Mouse (Mus musculus) adrenal gland, adult 18-20 months (tissue): Measurements from ENCODE around the gene Terb1. TPM values are rescaled to one million over a fixed set of nuclear protein-coding genes. Genes with fewer than 3 reads are reported as not detected.

Experiments
- DNase-seq, 2 experiments: peaks; one replicate each; pipeline ENCODE4 v3.0.0; 2021 to 2022; ENCODE audit warnings: low spot score in 2 of 2
- long read RNA-seq, 2 experiments: library from polyadenylated mRNA; stranded (forward); transcript quantifications; one replicate each; pipeline ENCODE4 v2.0.0; 2021
- total RNA-seq, 2 experiments: library from RNA; stranded (reverse); gene quantifications; 1 replicate in 1 of 2; 2 replicates in 1 of 2; pipeline ENCODE4 v1.2.3; 2021

Gene Terb1
- under 1 TPM in 1 of 2 experiments, not detected in 1; 0.19 TPM for total RNA-seq
- long read RNA-seq, experiment 1 = 0 reads
- long read RNA-seq, experiment 2 = 0 reads

DNA sequence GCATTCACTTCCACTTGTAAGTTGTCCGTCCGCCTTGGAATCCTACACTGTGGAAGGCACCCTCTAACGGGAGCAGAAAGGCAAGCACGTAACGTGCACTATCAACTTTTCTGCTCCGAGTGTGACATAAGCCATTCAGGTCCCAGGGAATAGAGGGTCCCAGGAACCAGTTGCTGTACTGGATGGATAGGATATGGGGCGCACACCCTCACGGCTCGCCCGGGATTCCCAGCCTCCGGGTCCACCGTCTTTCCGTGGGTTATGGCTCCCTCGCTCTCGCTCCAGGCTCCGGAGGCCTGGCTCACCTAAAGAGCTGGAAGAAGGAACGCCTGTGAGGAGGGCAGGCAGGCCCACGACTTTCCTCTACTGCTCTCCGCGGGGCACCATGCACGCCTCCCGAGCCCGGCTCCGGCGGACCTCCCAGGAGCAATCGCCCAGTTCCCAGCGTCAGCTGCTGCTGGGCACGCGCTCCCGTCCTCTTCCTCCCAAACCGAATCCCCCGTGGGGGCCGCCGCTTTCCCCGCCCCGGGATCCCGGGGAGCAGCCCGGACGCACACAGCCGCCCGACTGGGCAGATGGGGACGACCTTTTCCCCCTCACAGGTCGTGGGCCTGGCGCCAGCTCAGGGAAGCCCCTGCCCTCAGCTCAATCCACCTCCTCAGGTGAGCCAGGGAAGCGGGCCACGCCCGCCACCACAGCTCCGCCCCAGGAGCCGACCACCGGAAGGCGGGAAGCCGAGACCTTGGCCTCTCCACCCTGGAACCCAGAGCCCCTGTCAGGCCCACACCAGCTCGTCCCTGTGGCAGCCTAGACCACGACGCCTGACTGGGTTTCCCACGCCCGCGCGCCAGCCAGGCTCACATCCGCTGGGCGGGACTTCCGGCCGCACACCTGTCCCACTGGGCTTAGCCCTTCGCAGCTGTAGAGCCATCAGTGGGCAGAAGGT, at the start of gene Terb1:
Gene Terb1, minus strand, starts transcription at position 850 of the 946 bp plus-strand sequence.
- peak; percentile 7 to 37 for DNase-seq

DNA sequence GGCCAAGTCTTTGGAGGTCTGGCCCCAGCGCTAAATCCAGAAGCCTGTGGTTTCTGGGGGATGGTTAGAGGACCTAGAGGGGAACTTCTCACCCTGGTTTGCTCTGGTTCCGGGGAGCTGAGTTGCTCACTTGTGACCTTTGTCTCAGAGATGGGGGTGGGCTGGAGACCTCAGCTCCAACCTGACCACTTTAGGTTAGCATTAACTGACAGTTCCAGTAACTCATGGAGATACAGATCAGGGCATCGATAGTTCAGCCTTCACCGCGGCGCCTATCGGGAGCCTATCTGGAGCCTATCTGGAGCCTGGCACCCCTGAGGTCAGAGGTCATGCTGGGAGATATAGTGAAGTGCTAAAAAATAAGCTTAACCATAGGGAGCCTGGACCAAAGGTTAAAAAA, 47.5 kb upstream of the Terb1 start:
- no peak for DNase-seq

DNA sequence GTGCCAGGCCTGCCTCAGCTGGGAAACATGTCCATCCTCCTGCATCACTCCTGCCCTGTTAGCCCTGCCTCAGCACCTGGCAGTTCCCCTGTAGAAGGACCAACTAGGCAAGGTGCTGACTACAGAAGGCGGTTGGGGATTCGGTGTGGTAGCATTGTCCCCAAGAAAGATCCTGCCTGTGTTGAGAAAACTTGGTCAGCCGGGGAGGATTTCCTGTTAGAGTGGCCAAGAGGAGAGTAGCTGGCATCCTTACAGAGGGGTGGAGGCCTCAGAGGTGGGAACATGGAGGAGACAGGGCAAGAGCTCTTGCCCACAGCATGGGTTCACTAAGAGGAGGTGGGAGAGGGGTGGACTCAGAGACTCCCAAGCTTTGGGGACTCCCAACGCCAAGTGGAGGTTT, 45.5 kb upstream of the Terb1 start:
- no peak for DNase-seq

DNA sequence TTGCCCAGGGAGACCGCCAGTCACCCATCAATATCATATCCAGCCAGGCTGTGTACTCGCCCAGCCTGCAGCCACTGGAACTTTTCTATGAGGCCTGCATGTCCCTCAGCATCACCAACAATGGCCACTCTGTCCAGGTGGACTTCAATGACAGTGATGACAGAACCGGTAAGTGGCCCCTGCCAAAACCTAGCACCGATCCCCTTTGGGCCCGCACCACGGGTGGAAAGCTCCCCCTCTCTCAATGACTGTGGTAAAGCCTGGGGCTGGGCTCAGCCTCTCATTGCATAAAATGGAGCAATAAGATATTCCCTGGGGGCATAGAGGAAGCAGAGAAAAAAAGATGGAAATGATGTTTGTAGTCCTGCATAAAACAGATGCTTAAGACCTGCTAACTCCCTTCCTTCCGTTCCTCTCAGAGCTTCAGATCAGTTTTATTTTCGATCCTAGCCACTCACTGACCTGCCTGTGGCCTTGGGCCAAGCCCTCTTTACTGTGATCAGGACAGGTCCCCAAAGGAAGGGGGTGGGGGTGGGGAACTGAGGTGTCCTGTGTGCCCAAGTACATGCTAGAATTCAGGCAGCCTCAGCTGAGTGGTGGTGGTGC, 33.8 kb upstream of the Terb1 start:
- DNase-seq = no peak

DNA sequence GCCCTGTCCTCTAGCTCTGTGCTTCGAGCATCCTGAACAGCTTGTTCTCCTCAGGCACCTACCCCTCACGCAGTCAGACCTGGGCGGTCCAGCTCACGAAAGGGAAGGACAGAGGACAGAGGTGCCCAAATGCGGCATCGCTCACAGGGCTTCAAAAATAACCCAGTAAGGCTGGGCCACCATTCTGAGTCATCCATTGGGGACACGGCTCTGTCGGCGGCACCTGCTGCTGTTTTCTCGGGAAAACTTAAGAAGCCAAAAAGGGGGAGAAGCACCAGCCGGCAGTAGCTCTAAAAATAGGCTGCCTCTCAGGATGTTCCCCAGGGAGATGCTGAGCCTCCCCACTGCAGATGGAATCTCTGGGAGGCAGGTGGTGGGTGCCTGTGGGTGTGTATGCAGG, 32.5 kb upstream of the Terb1 start:
- DNase-seq = no peak

DNA sequence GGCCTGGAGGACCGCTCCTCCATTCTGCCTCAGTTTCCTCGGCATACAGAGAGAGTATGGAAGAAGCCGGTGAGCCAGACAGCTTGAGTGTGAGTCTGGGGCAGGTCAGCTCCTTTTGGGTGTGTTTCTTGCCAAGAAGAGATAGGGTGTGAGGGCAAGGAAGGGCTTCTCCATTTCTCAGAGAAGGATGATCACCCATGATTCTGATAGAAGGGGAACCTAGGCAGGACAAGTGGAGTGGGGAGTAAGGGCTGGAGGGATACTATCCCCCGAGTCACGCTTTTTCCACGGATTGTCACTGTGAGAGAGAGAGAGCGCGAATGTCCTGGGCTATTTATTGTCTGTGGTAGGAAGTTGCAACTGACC, 31.8 kb upstream of the Terb1 start:
- no peak for DNase-seq

DNA sequence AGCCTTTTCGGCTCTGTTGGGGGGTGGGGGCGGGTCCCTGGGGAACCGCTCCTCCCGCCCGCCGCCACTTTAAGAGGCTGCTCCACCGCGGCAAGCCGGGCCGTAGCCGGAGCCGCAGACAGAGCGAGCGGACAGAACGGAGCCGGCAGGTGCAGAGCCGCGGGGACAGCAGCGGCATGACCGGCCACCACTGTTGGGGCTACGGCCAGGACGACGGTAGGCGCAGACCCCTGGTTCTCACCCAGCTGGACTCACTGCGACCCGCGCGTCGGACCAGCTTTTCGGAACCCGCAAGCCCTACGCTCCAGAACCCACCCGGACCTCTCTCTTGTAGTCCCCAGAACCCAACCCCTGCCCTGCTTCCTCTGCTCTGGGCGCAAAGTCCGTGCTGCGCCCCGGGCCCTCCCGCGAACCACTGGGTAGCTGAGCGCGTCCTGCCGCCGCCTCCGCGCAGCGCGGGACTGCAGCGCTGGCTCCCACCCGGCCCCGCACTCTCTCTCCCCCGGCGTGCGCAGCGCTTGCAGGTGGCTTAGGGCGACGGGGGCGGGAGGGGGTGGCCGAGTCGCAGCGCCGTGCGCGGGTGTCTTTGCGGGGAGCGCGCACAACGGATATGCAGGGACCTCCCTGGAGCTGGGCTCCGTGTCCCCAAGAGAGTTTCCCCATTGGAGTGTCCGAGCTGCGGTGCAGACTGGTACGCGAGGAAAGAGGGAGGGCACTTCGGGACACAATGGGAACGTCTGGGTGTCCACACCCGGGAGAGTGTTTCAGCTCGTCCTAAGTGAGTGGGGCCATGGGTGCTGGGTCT, 31.2 kb upstream of the Terb1 start:
- peak in 1 of 2 experiments; percentile 33 for DNase-seq

DNA sequence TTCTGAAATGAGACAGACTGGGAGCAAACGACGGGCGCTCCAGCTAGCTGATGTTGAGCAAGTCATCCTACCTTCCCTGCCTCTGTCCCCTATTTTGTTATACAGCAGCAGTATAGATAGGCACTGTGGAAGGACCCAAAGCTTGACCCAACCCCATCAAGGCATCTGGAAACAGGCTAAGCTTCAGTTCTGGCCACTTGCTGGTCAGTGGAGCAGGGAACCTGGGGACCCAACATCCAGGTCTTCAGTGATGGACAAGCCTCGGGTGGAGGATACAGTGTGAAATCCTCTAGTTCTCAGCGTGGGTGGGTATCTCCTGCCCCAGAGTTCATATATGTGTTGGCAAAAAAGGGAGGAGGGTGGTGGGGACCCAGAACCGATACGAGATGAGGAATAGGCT, 30.5 kb upstream of the Terb1 start:
- DNase-seq = no peak

DNA sequence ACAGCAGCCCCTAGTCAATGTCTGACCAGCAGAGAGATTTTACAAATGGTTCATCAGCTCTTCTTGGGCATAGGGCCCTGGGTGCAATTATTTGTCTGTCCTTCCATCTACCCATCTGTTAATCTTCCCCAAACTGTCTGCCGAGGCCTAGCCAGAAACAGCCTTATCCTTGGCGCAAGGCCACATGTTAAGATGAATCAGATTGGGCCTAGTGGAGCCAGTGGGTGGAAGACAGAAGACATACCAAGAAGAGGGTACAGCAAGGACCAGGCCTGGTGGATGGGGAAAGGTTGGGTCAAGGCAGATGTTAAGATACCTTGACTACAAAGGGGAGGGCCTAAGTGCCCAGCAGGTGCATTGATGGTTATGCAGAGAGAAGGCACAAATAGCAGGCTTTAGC, 29.9 kb upstream of the Terb1 start:
- DNase-seq = peak in 1 of 2 experiments; percentile 46

DNA sequence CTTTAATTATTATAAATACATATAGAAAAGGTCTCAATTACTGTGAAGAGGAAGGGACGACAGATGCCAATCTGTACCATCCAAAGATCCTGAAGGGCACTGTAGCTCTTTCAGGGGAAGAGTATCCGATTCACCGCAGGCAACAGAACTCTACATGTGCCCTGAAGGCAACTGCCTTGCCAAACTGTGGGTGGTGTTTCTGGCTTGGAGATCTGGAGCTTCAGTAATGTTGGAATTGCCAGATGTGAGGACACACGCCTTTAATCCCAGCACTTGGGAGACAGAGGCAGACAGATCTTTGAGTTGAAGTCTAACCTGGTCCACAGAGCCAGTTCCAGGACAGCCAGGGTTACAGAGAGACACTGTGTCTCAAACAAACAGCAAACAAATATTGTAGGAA, 29.2 kb upstream of the Terb1 start:
- no peak for DNase-seq

DNA sequence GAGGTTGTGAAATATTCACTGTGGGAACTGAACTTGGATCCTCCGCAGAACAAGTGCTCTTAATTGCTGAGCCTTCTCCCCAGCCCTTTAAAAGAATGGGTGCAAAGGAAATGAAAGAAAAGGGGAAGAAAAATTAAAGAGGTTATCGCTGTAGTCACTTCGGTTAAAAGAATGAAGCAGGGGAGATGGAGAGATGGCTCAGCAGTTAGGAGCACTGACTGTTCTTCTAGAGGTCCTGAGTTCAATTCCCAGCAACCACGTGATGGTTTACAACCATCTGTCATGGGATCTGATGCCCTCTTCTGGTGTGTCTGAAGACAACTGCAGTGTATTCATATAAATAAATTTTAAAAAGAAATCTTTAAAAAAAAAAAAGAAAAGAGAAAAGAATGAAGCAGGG, 26.3 kb upstream of the Terb1 start:
- DNase-seq = no peak

DNA sequence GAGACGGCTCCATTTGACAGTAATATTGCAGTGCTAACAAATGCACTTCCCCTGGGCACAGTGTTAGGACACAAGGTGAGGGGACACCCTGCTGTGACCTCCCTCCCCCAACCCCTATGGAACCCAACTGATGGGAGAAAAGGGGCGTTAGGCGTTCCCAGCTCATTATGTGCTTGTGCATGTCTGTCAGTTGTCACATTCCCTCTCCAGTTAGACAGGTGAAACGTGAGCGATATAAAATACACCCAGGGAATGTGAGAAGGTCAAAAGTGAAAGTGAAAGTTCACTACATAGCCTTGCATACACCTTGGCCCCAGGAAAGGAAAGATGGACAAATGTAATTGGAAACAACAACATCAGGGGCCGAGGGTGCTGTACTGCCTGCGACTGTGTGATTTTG, 25.7 kb upstream of the Terb1 start:
- DNase-seq = no peak

DNA sequence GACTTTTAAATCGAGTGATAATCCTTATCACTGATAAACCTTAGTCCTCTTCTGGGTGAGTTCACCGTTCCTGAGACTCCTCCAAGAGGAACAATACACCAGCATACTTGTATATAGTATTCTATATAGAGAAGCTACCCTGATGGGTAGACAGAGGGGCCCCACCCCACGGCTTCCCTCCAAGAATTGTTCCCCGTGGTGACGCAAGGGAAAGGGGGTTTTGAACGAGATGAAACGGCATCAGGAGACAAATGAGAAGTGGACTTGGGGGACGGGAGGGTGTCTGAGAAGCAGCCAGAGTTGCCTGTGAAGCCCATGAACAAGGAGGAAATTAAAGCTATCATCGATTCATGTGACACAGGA, 25.1 kb upstream of the Terb1 start:
- DNase-seq = peak in 1 of 2 experiments; percentile 38

DNA sequence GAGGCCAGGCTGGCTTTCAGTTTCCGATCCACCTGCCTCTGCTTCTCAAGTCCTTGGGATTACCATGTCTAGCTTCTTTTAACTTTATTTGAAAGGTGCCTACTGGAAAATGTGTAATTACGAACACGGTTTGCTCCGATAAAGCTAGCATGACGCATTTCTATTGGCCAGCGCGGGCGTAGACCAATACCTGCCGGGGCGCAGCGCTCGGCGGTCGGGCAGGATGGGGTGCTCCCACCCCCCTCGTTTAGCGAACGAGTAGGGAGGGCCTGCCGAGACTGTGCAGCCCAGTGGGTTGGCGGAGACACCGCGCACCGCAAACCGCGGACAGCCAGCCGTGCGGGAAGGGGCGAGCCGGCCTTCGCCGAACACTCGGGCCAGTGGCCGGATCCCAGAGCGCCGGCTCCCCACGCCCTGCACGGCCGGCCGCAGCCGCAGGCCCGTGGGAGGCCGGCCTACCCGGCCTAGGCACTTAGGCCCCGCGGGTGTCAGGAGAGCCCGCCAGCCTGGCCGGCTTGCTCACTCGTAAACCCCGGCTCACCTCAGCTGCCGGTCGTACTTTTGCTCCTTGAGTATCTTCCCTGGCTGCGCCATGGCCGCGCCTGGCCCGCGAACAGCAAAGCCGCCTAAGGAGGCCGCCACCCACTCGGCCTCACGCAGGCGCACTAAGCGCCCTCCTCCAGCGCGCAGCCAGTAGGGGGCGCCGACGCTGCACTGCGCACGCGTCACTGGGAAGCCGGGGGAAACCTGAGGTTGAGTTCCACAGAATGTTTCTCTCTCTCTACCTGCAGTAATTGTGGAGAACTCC, 24.5 kb upstream of the Terb1 start, which contains the start of the genes Nae1 and Car7:
Gene Nae1, minus strand, starts transcription at position 667 of the 808 bp plus-strand sequence.
Gene Car7, plus strand, starts transcription at position 719 of the 808 bp plus-strand sequence.
- peak; percentile 97 for DNase-seq

DNA sequence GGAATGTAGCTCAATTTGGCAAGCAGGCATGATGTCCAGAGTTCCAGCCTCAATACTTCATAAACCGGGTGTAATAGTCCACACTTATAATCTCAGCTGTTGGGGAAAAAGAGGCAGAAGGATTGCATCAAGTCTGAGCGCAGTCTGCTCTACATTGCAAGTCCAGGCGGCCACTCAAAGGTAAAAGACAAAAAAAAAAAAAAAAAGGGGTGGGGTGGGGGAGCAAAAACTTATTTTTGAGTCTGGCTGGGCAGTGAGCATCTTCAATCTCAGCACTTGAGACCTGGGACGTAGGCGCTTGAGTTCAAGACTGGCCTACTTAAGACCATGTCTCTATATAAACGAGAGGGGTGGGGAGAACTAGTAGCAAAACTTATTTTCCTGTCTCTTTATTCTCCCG, 23.8 kb upstream of the Terb1 start:
- DNase-seq = no peak

DNA sequence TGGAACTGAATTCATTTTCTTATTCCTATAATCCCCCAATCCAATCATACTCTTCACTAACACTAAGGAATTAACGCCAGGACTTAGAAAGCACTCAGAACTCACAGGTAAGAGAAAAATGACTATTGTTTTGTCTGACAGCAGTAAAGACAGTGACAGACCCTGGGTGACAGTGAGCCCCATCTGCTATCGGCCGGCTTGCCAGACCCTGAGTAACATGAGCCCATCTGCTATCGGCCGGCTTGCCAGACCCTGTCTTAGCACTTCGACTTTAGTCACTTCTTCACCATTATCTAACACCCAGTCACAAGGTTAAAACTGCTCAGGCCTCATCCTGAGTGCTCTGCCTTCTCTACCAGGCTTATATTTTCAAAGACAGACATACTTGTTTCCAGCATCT, 20.0 kb upstream of the Terb1 start:
- no peak for DNase-seq

DNA sequence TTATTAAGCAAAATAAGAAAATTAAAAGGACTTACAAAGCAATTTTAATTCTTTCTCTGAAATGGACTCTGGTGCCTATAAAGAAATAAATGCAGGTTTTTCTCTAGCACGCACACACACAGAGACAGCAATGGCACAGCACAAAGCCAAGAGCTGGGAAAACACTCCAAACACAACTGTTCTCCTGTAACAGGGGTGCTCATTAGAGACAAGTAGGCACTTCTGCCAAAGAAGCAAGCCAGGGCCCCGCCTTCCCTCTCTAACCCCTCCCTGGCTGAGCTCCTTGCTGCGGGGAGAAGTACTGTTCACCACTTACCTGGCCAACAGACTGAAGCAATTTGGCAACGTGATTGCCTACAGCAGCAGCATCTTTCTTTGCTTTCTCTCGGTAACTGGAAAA, 8.2 kb upstream of the Terb1 start:
- no peak for DNase-seq

DNA sequence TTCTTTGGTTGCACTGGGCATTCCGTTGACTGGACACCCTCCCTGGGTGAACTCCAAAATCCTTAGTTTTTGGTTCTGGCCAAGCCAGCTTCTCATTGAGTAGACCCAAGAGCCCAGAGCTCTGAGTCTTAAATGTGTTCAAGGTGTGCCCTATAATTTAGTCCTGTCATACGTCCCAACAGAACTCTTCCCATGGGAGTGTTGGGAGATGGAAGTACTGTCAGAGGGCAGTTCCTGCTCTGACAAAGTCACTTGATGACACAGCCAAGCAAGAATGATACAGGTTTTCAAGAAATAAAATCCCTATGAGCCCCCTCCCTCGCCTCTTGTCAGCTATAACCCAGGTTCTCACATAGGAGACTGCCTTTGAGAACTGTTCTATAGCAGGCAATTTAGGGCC, 424 bp upstream of the Terb1 start:
- DNase-seq = no peak

DNA sequence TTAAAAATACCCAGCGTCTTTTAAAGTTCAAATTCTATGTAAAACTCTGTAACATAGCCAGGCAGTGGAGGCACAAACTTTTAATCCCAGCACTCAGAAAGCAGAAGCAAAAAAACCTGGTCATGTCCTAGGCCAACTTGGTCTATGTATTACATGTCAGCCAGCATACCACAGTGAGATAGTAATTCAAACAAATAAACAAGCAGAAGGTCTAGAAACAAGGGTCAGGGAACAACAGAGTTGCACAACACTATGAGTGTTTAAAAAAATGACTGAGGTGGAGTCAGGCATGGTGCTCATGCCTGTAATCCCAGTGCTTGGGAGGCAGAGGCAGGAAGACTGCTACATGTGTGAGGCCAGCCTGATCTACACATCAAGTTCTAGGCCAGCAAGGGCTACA, 30.6 kb downstream of the Terb1 start:
- no peak for DNase-seq

DNA sequence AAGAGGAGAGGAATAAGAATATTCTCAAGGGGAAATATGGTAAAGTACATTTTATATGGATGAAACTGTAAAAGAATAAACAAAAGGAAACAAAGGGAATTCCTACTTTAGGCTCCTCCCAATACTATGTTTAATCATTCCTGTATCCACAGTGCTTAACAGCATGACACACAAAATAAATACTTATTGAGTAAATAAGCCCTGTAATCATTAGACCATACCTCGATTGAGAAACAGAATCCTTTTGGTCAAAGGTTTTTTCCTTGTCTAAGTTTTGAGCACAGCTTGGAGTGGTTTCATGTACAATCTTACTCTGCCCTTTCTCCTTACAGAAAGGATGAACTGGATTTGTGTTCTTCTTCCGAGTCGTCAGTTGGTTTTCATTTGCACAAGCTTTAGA, 37.2 kb downstream of the Terb1 start:
- no peak for DNase-seq

DNA sequence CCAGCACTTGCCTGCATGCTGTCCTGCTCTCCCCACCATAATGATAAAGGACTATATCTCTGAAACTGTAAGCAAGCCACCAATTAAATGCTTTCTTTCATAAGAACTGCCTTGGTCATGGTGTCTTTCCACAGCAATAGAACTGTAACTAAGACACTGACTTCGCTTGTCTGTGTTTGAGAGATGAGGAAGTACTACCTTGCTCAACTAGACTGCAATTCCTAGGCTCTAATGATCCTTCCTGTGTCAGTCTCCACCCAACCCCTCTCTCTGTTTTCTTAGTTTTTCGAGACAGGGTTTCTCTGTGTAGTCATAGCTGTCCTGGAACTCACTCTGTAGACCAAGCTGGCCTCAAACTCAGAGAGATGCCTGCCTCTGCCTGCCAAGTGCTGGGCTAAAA, 42.2 kb downstream of the Terb1 start:
- DNase-seq = no peak
